Mouse (Mus musculus) 416B (cell line): ENCODE results near the gene Fam131b.

Source experiments
- DNase-seq: peaks from one replicate; pipeline ENCODE4 v3.0.0; 2011; ENCODE audit warnings: low read depth

The Fam131b gene

GRCm38 (mm10) chr6:42324482-42325267 is at the start of gene Fam131b:
Fam131b (minus strand) TSS chr6:42324643.
- DNase-seq, result no peak

DNA sequence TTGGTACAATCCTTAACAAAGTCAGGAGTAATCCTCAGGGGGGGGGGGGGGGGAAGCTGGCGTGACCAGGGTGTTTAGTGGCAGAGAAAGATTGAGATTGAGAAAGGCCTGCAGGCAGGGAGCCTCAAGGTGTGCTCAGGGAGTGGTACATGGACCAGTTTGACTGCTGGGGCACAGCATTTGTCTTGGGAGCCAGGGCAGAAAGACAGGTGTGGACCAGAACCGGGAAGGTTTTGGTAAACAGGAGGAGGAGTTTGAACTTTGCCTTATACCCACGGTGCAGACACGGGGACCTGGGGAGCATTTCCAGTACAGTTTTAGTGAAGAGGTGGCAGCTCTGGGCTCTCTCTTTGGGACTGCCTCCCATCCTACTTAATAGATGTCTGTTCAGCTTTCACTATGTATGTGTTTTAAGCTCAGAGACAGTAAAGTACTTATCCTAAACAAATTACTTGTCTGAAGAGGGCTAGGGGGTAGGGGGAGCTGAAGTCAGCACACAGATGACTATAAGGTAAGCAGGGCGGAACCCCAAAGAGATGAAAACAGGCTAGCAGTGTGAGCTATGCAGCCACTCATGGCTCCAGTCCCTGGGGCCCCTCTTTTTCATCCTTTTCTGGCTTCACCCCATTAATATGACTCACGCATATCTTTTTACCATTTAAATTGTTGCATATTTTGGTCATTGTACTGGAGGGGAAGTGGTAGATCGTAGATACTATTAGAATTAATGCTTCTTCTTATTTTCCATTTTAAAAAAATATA is 49.4 kb upstream of the Fam131b start:
- no peak for DNase-seq

DNA sequence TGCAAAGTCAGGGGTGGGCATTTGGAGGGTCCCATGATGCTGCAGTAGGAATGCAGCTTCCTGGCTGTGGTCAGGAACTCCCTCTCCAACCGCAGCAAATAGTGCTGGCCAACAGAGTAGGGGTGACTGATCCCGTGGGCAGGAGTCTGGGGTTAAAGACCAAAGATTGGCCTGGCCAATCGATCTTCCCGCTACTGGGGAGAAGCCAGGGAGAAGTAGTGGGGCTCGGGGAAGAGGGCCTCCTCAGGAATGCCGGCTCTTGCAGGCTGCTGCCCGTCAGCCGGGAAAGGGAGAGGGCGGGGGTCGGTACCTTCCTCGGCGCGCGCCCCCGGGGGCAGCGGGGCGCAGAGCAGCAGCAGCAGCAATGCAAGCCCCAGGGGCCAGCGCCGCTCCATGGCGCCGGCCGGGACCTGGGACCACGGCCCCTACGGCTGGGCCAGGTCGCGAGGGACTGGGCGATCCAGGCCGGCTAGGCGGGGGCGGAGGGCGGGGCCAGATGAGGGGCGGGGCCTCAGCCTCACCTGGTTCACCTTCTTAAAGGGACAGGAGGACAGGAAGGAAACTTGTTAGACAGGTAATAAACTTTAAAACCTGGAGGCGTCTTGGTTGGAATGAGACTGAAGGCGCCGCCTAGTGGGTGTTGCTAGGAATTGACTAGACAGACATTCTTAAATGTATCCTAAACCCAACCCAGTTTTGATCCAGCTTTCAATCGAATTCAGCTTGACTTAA is 48.5 kb upstream of the Fam131b start, which contains the start of gene Epha1:
TSS of gene Epha1 (minus strand) at position 453 of the 732 bp plus-strand sequence.
- peak; percentile 69 for DNase-seq

GRCm38 (mm10) chr6:42372421-42372815 is 48.0 kb upstream of the Fam131b start:
- no peak for DNase-seq

GRCm38 (mm10) chr6:42372001-42372400 is 47.6 kb upstream of the Fam131b start:
- no peak for DNase-seq

DNA sequence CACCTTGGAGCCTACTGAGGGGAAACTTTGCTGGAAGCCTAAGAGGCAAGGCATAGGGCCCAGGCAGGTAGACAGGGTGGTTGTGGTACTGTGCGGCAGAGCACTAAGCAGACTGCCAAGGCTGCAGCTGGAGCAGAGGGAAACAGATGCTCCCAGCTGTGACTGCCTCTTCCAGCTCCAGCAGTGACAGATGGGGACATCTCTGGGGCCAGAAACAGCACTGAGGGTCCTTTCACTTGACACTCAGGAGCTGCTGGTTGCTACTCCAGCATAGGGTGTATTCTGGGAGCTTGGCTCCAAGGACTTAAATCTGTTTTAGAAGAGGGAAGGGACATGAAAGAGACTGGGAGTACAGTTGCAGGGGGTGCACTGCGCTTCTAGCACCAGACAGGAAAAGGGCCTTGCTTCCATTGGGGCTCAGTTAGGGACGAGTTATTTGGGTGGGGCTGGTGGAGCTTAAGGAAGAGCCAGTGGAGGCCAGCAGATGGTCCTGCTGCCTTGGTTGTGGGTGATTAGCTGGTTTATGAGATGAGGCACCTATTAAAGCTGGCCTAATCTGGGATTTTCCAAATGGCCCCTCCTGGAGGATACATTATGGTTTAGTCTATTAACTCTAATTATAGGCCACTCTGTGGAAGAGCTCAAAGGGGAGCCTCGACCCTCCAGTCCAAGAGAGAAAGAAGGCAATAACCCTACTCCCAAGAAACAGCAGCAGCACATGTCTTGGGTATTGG is 46.4 kb upstream of the Fam131b start:
- no peak for DNase-seq

DNA sequence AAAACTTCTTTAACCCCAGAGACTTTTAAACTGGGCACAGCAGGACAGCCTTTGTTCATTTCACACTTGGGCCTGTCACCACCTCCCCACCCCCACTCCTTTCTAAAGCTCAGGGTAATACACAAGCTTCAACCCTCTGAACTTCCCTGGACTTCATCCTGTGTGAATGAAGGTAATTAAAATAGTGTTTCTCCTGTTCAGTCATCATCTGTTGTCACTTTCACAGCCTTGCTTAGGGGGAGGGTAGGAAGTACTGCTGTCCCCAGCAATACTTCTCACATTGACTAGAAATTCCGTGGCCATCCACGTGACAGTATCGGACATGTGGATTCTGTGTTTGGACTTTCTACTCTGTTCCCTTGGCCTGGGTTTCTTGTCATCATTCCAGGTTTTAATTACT is 45.4 kb upstream of the Fam131b start:
- no peak for DNase-seq

DNA sequence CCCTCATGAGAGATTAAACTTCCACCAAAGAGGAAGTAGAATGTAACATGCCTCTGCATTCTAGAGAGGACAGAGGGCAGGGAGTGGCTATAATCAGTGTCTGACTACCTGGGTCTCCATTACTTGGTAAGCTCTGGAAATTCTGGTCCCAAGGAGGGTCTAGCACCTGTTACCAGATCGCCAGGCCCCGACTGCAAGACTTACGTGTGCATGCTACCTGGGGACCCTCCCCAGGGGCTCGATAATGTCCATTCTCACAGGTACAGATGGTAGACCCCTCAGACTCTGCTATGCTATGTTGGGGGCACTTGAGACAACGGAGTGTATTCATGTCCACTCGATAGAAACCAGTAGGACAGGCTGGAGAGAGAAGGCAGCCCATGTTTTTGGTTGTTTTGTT is 40.8 kb upstream of the Fam131b start:
- no peak for DNase-seq

GRCm38 (mm10) chr6:42364607-42365006 is 40.2 kb upstream of the Fam131b start:
- DNase-seq, result no peak

- no peak for DNase-seq
Observed at GRCm38 (mm10) chr6:42364066-42364465, 39.6 kb upstream of the Fam131b start.

- peak; percentile 40 for DNase-seq
Observed at GRCm38 (mm10) chr6:42362974-42363373, 38.5 kb upstream of the Fam131b start.

- DNase-seq, result no peak
Observed at GRCm38 (mm10) chr6:42362497-42362896, 38.1 kb upstream of the Fam131b start.

DNA sequence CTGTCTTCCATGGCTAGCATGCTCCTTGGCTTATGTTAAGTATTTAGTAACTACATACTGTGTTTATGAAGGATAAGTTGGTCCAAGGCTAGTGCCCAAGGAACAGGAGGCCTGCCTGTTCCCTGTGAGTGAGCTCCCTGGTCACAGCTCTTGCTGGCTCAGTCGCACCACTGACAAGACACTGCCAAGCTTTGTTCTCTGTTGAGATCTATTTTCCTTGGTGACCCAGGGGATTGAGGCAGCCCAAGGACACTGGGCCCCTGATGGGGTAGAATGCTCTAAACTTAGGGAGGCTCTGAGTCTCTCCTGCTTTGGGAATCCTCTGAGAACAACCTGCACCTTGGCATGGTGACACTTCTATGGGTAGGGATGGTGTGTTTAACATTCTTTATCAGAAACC is 37.6 kb upstream of the Fam131b start:
- DNase-seq, result no peak

DNA sequence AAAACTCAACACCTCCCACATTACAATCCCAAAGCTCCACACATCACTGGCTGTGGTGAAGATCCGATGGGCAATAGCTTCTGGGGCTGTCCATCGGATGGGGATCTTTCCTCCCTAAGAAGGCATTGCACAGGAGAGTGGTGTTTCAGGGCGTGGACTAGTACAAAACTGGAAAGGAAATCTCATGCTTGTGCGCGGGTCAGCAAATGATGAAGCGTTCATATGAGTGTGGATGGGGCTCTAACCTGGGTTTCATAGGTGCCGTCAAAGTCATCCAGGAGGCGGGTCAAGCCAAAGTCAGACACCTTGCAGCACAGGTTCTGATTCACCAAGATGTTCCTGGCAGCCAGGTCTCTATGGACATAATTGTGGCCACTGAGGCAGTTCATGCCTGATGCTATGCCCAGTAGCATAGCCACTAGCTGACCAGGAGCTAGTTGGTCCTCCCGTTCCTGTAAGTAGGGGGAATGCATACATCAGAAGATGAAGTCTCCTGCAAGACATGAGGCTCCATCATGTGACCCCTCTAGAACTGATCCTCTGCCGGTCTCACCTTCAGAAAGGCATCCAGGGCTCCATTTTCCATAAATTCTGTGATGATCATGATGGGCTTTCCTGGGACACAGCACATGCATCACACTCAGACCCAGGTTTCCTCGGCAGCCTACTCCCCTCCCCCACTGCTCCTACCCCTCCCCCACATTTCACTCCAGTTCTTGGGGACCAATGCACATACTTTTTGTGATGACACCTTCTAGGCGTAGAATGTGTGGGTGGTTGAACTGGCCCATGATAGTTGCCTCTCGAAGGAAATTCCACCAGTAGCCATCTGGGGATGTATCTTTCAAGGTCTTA is 36.8 kb upstream of the Fam131b start:
- no peak for DNase-seq

DNA sequence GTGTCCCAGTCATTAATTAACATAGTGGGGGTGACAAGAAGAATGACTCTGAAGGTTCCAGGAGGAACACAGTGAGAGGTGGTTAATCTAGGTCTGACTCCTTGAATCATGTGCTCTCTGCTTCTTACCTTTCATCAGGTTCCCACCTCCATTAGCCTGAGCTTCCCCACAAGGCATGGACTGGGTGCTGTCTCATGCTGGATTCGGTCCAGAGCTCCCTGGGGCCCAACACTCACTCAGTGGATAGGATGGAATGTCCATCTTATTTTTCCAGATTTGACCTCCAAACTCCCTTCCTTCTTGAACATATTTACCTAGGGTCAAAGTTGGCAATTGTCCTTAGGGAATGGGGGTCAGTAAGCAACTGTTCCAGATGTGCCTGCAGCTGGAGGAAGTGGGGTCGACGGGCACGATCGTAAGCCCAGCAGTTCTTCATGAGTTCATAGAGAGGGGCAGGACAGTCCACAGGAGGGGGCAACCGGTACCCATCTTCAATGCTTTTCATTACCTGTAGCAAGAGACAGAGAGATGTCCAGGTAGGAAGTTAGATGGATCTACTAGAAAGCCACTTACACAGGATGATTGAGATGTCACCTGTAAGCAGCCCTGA is 35.9 kb upstream of the Fam131b start:
- no peak for DNase-seq

- no peak for DNase-seq
Observed at GRCm38 (mm10) chr6:42359364-42360147, 35.1 kb upstream of the Fam131b start.

GRCm38 (mm10) chr6:42358901-42359300 is 34.5 kb upstream of the Fam131b start:
- DNase-seq, result no peak

GRCm38 (mm10) chr6:42357901-42358300 is 33.5 kb upstream of the Fam131b start:
- no peak for DNase-seq

- no peak for DNase-seq
Observed at GRCm38 (mm10) chr6:42356913-42357312, 32.5 kb upstream of the Fam131b start.
